Mouse (Mus musculus): ENCODE results near the gene Hcn1.

Gene Hcn1

GRCm38 (mm10) chr13:118023381-118023780, 421.3 kb downstream of the Hcn1 start:
- no peak for TF ChIP-seq GATA4 (IDR thresholded peaks at IDR 0.05; ENCODE audit: insufficient replicate concordance, low read length)

- no peak for TF ChIP-seq GATA4 (IDR thresholded peaks at IDR 0.05; ENCODE audit: insufficient replicate concordance, low read length)
Observed at GRCm38 (mm10) chr13:118026510-118026909, 424.4 kb downstream of the Hcn1 start.

- no peak for TF ChIP-seq GATA4 (IDR thresholded peaks at IDR 0.05; ENCODE audit: insufficient replicate concordance, low read length)
Observed at GRCm38 (mm10) chr13:118027868-118028267, 425.7 kb downstream of the Hcn1 start.

GRCm38 (mm10) chr13:118028662-118029061, 426.5 kb downstream of the Hcn1 start:
- TF ChIP-seq GATA4 (IDR thresholded peaks at IDR 0.05; ENCODE audit: insufficient replicate concordance, low read length): no peak

GRCm38 (mm10) chr13:118029579-118029978, 427.5 kb downstream of the Hcn1 start:
- no peak for TF ChIP-seq GATA4 (IDR thresholded peaks at IDR 0.05; ENCODE audit: insufficient replicate concordance, low read length)

GRCm38 (mm10) chr13:118035598-118035997, 433.5 kb downstream of the Hcn1 start:
- TF ChIP-seq GATA4 (IDR thresholded peaks at IDR 0.05; ENCODE audit: insufficient replicate concordance, low read length): no peak
